Mouse (Mus musculus): ENCODE results near the gene Foxa2. TPM values are rescaled to one million over a fixed set of nuclear protein-coding genes. Genes with fewer than 3 reads are reported as not detected.

Foxa2 gene
- total RNA-seq, 2 experiments from 2014 or later, result not detected

DNA sequence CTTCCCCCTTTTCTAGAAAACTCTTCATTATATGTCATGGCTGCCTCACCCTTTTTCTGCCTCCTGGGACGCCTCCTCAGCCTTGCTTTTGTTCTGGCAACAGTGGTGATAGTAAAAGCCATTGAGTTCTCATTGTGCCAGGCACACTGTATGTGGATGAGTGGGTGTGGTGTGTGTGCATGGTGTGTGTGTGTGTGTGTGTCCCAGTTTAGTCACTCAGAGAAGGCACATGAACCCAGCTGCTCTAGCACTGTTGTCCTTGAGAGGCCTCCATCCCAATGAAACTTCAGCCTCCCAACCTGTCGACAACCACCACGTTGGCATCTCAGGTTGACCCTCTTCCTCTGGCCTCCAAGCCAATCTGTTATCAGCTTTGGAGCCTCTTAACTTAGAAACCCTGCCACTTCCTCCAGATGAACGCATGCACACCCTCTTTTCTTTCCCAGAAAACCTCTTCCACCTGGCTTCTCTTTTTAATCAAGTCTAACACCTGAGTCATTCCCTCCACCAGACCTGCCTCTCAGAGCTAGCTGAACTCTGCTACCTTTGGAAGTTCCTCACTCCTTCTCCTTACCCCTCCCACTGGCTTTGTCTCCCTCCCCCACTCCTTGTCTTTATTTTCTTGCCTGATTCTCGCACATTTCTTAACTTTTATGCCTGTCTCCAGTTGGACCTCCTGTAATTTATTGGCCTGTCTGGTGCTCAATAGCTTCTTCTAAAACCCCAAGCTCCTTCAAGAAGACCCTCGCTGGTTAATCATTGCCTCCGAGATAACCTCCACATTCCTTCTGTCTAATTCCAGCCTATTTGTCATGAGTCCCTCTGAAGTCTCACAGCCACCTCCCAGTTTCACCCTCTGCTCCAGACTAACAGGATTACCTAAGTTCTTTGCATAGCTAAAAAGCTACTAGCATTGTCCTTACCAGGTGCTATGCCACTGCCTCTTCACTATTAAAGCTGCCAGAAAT is 41.9 kb downstream of the Foxa2 start:
- DNase-seq, result no peak

DNA sequence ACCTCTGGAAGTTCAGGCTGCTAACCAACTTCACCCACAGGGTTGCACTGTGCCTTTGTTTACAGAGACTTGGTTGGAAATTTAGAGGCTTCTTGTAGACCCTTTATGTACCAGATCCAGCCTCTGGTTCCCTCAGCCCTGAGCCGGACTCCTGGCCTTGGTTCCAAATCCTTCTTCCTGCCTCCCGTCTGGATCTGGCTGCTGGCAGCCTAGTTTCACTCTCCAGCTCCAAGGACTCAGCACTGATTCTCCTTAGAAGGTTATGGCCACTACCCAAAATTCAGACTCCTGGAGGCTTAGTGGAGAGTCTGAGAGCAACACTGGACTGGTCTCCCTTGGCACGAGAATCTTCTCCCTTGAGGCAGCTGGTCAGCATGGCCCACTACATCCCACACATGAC is 43.3 kb downstream of the Foxa2 start:
- DNase-seq, result no peak

DNA sequence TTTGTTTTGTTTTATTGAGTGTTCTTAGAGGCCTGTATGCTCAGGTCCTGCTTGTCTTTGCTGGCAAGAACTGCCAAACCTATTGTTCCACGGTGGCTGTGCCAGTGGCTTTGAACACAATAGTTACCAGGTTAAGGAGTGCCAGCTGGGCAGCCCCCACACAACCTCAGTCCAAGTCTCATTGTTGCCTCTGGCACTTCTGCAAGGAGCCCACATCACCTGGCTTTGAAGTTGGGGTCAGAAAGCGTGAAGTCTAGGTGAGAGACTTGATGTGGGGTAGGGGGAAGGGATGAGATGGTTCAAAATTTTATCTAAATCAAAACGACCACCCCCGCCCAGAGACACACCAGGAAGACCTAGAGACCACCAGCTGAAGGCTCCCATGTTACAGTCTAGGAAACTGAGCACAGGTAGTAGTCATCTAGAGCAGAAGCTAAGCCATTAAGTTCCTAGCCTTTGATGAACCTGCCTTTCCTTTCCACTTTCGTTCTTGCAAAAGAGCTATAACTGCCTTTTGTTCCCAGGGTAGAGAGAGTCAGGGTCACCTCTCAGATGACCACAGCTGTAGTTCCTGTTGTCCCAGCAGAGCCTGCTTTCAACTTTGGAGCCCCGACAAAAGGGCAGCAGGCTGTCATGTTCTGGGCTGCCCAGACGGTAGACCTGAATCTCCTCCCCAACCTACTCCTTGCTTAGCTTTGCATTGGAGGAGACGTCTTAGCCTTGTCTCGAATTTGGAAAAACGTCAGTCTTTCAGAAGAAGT is 48.4 kb downstream of the Foxa2 start:
- DNase-seq, result no peak

DNA sequence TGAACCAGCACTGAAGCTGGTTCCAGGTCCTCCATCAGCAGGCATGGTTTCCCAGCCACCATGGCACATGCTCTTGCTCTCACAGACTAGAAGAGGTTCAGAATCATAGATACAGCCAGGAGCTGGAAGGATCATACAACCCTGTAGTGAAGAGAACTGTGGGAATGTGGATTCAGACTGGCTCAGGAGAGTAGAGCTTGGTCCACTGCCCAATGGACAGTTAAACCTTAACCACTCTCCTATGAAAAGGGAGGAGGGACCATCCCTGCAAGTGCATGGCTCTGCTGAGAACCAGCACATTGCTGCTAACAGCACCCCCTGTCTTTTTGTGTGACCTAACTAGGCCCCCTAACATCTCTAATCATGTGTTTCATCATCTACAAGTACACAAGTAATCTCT is 50.0 kb downstream of the Foxa2 start:
- DNase-seq, result no peak

GRCm38 (mm10) chr2:147993821-147994220 is 52.9 kb downstream of the Foxa2 start:
- no peak for DNase-seq

- DNase-seq, result no peak
Observed at GRCm38 (mm10) chr2:147992935-147993679, 53.7 kb downstream of the Foxa2 start.

Small RNAs within 50 kb of the gene (microRNA-seq; reads per million reads assigned to microRNA genes)
- 0 reads per million in 2 experiments for gene Gm27420
